Mouse (Mus musculus) frontal cortex, adult 2 months (tissue): Measurements from ENCODE around the gene Hist1h3a. TPM values are rescaled to one million over a fixed set of nuclear protein-coding genes. Genes with fewer than 3 reads are reported as not detected.
"Not testable (repeated sequence)": the region's sequence is repeated elsewhere in the genome, so short reads cannot be mapped to it uniquely, and the experiment has no call there.

Experiments used
- DNase-seq, 2 experiments: peaks; one replicate each; pipeline ENCODE4 v3.0.0; 2022; ENCODE audit warnings: low spot score in 1 of 2; ENCODE audit errors: extremely low spot score in 1 of 2
- polyA plus RNA-seq: library from polyadenylated mRNA; depleted of rRNA; stranded (reverse); fragments of >200 nt; gene quantifications from 2 replicates; pipeline ENCODE4 v1.2.3, GENCODE M21; 2012

Hist1h3a gene
- polyA plus RNA-seq, 1 experiment: 1.2 TPM

GRCm38 (mm10) chr13:23744421-23745380, 17.5 kb downstream of the Hist1h3a start:
- no peak for DNase-seq

- no peak for DNase-seq
Measured at GRCm38 (mm10) chr13:23743963-23744362, 18.2 kb downstream of the Hist1h3a start.

DNA sequence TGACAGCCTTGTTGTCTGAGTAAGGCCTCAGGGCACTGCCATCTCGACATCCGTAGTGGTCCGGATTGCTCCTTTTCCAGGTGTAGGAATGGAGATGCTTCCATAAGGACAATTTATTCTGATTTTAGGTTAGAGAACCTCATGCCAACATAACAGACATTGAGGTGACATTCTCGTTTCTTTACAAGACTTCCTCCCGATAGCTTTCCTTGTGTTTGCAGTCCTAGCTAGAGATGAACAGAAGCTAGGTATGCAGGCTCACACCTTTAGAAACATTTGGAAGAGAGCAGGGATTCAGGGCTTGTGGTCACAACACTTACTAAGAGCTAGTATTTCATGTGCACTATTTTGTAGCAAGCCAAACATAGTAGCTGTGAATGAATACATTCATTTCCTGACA, 19.0 kb downstream of the Hist1h3a start:
- DNase-seq: no peak

- no peak for DNase-seq
Measured at GRCm38 (mm10) chr13:23742007-23742406, 20.2 kb downstream of the Hist1h3a start.

GRCm38 (mm10) chr13:23740910-23741309, 21.3 kb downstream of the Hist1h3a start:
- DNase-seq: no peak

GRCm38 (mm10) chr13:23740256-23740840, 21.8 kb downstream of the Hist1h3a start:
- DNase-seq: no peak

DNA sequence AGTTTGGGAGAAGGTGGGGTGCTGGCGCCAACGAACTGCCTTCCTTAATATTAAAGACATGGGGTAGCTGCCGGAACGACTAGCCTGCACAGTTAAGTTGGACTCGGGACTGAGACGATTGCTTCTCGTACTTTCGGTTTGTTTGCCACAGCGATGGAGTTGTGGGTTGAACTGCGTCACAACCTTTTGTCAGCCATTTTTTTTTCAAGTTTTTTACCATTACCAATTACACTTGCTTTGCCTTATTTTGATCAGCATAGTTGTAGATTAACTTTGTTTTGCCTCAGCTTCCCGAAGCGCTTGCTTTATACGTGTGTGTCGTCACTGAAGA, 22.3 kb downstream of the Hist1h3a start:
- DNase-seq: no peak

DNA sequence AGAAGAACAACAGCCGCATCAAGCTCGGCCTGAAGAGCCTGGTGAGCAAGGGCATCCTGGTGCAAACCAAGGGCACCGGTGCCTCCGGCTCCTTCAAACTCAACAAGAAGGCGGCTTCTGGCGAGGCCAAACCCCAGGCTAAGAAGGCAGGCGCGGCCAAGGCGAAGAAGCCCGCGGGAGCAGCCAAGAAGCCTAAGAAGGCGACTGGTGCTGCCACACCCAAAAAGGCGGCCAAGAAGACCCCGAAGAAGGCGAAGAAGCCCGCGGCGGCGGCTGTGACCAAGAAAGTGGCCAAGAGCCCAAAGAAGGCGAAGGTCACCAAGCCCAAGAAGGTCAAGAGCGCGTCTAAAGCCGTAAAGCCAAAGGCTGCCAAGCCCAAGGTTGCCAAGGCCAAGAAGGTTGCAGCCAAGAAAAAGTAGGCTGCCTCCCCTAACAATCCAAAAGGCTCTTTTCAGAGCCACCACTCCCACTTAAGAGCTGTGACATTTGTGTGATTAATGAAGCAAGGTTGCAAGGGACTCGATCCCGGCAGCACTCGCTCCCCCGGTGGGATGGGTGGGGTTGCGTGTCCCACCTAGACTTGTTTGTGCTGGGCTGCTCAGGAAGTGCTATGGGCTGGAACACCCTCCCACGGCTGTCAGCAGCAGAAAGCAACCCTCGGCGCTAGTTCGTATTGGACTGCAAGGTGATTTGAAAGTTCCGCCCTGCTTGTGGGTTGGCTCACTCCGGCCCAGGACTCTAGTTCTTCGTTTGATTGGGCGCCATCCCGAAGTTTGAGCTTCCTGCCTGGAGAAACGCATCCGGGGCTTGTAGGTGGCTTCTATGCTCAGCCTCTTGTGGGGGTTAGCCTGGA, 22.9 kb downstream of the Hist1h3a start:
- peak; percentile 96 to 97 for DNase-seq

GRCm38 (mm10) chr13:23738677-23739068, 23.5 kb downstream of the Hist1h3a start, which contains the start of gene Hist1h1c:
Gene Hist1h1c, plus strand, starts transcription at chr13:23738808.
- peak; percentile 78 to 91 for DNase-seq

- no peak for DNase-seq
Measured at GRCm38 (mm10) chr13:23738041-23738440, 24.1 kb downstream of the Hist1h3a start.

DNA sequence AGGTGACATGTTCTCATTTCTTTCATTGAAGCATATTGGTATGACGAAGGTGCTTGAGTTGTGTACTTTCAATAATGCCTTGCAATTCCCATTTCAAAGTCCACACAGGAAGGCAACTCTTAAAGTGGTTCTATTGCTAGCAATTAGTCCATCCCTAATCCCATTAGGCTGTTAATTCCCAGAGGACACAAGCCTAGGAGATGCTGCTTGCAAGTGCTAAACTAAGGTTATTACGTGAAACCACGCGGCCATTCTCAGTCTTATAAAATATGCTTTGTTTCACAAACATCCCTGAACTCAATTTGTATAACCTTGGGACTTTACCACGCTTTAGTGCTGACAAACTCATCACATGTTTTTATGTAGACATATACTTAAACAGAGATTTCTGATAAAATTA, 25.1 kb downstream of the Hist1h3a start:
- DNase-seq: no peak

GRCm38 (mm10) chr13:23732156-23732804, 29.9 kb downstream of the Hist1h3a start:
- DNase-seq: peak in 1 of 2 experiments; percentile 75

- no peak for DNase-seq
Measured at GRCm38 (mm10) chr13:23730479-23730878, 31.7 kb downstream of the Hist1h3a start.

DNA sequence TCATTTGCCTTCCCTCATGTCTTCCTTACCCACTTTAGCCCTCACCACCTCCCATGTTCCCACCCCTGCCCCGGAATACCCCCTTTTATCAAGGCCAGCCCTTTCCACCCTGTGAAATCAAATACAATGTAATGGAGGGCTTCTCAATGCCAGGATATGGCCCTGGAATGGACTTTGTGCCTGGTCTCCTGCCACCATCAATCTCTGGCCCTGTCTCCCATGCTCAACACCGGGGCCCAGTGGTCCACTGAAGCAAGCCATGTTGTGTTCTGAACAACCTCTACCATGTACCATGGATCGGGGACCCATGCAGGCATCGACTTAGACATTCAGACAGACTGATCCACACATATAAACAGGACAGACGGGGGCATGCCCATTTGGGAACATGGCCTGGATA, 32.5 kb downstream of the Hist1h3a start:
- no peak for DNase-seq

DNA sequence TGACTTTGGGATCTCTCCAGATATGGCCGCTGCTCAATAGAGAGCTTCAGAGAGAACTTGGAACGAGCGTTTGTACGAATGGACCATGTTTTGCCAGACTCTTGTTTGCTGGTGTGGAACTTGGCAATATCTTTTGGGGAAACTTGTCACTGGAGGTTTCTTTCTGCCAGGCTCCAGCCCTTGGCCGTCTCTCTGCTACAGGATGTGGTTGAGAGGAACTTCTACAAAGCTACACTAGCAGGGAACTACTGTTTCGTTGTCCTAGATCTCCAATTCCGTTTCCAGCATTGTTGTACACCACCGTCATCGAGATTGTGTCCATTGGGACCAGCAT, 33.0 kb downstream of the Hist1h3a start:
- no peak for DNase-seq

DNA sequence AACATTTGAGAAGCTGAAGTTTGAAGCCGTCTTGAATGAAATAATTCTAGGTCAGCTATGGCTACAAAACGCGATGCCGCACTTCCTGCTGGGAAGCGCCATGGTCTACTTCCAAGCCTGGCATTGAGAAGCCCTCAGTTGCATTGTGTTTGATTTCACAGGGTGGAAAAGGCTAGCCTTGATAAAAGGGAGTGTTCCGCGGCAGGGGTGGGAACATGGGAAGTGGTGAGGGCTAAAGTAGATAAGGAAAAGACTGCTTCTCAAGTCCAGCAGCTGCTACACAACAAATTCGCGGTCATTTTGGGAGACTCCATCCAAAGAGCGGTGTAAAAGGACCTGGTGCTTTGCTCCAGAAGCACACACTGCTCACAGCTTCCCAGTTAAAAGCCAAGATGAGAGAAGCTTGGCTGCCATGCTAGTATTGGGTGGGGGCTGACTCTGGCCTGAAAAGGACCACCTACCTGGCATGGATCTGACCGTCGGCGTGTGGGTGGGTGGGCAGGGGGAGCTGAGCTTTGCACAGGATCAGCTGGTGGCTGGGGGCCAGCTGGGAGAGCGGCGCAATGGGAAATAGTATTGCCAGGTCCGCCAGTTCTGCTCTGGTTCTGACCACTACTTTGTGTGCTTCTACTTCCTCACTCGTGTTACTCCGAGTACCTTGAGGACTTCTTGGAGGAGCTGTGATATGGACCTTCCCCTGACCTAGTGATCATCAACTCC, 33.6 kb downstream of the Hist1h3a start:
- no peak for DNase-seq

DNA sequence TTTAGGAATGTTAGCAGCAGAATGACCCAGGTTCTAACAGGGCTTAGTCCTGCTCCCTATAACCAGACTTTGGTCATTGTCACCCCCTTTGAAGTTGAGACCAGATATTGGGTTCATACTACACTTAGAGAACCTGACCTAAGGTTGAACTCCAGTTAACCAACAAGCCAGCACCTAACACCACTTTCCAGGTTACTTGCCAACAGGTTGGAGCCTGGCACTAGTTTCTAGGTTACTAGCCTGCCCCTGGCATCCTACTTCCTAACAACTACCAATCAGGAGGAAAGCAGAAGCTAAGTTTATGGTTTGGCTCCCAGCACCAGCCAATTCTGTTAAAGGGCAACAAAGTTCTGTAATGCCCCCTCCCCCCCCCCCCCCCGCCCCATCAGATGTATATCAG, 37.0 kb downstream of the Hist1h3a start:
- no peak for DNase-seq

DNA sequence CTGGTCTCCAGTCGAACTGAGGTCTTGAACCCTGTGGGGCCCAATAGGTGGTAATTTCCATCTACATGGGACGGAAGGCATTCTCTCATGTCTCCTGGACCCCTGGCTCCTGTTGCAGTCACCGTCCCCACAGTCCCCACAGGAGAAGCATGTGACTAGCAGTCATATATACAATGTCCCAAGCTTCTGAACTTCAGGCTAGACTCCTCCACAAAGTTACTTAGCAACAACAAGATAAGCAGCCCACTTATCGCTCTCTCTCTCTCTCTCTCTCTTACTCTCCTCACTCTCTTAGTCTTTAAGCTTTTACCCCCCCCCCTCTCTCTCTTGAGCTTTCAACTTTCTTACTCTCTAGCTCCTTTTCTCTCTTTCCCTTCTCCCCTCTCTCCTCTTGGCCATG, 37.9 kb downstream of the Hist1h3a start:
- no peak for DNase-seq

DNA sequence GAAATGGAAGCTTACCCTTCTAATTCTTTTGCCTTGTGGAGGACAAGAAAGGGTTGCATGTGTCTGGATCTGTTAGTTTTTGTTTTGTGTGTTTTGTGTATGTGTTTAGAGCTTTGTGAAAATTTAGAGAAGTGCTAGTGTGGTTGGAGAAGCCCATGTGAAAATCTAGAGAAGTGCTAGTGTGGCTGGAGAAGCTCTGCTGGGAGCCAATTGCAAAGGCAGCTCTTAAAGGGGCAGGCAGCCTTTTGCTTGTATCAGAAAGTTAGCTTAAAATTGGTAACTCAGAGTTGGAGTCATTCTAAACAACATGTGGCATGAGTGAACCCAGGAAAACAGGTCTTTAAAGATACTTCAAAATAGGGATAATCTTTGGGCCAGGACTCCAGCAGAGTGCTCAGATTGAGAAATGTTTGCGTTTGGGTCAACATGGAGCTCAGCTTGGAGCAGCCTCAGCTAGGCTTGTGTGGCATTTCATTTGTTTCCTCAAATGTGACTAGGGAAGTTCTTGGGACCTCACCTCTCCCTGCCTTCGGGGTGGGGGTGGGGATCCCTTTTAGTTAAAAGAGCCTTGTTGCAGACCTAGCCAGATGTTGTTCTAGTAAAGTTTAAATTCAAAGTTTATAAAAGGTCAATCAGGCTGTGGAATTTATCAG, 44.5 kb downstream of the Hist1h3a start:
- not testable (repeated sequence) for DNase-seq

DNA sequence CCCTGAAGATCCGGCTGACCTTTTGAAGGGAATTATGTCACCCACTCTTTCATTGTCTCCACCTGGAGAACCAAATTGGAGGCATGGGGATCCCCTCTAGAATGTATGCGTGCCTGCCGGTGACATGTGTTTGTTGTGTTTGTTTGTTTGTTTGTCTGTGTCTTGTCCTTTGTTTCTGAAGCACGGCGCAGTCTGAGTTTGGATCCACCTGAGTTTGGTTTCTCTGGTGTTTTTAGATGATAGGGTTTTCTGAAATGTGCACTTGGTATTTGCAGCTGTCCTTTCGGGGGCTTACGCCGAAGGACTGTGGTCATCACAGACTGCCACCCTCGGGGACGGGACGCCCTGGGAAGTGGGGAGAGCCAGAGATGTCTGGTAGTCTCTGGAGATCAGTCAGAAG, 45.0 kb downstream of the Hist1h3a start:
- no peak for DNase-seq
